Mouse (Mus musculus) myocyte (in vitro differentiated cells): ENCODE measurements around the gene Ttc6.

ENCODE experiments used
- CEBPB ChIP-seq: IDR thresholded peaks from 2 replicates; pipeline ENCODE4 v1.6.1; 2011; ENCODE audit warnings: mild to moderate bottlenecking, moderate library complexity; ENCODE audit not compliant: poor library complexity, insufficient read depth, severe bottlenecking
- E2F4 ChIP-seq: IDR thresholded peaks from one replicate; pipeline ENCODE4 v1.6.1; 2011; ENCODE audit warnings: mild to moderate bottlenecking, control low read depth, moderate library complexity; ENCODE audit not compliant: insufficient read depth
- MAX ChIP-seq: IDR thresholded peaks from one replicate; pipeline ENCODE4 v1.6.1; 2011; ENCODE audit warnings: low read depth, mild to moderate bottlenecking, control low read depth
- MYOD1 ChIP-seq, 3 experiments: IDR thresholded peaks; one replicate each; pipeline ENCODE4 v1.6.1; 2011; ENCODE audit warnings: control low read depth in 2 of 3, low read depth in 2 of 3, mild to moderate bottlenecking in 2 of 3, moderate library complexity in 1 of 3; ENCODE audit not compliant: insufficient read length in 2 of 3, control insufficient read depth in 1 of 3
- POLR2A ChIP-seq: IDR thresholded peaks from one replicate; pipeline ENCODE4 v1.6.1; 2011; ENCODE audit warnings: low read depth, mild to moderate bottlenecking, control low read depth, moderate library complexity; ENCODE audit not compliant: insufficient read length
- REST ChIP-seq: IDR thresholded peaks from one replicate; pipeline ENCODE4 v1.6.1; 2011; ENCODE audit warnings: mild to moderate bottlenecking, control low read depth, moderate library complexity; ENCODE audit not compliant: insufficient read depth, insufficient read length
- TCF12 ChIP-seq: IDR thresholded peaks from one replicate; pipeline ENCODE4 v1.6.1; 2011; ENCODE audit warnings: mild to moderate bottlenecking, control low read depth; ENCODE audit not compliant: poor library complexity, insufficient read depth, severe bottlenecking
- TCF3 ChIP-seq: IDR thresholded peaks from one replicate; pipeline ENCODE4 v1.6.1; 2011; ENCODE audit warnings: low read depth, control low read depth; ENCODE audit not compliant: insufficient read length
- USF1 ChIP-seq: IDR thresholded peaks from one replicate; pipeline ENCODE4 v1.6.1; 2011; ENCODE audit warnings: low read depth, mild to moderate bottlenecking, control low read depth, moderate library complexity

- no peak for TF ChIP-seq POLR2A
- TF ChIP-seq MAX = no peak
- TF ChIP-seq E2F4 = no peak
- TF ChIP-seq MYOD1 (IDR thresholded peaks at IDR 0.05; ENCODE audit: control insufficient read depth in 1 of 3, insufficient read length in 2 of 3, low read depth in 2 of 3) = no peak
- no peak for TF ChIP-seq TCF12
- no peak for TF ChIP-seq CEBPB
- no peak for TF ChIP-seq TCF3
- TF ChIP-seq REST = no peak
- TF ChIP-seq USF1 = no peak
Measured at GRCm38 (mm10) chr12:57548981-57549666, 14.8 kb upstream of the Ttc6 start.
